Mouse (Mus musculus) embryonic facial prominence, embryonic 12.5 days (tissue): ENCODE measurements at regions not wholly inside any gene's neighbourhood (a gene's known extent, or its start where the extent isn't known, plus 50 kb on each side); places are given as distances from the start of the nearest gene placed in this dataset.

Source experiments
- ATAC-seq: fragments of 200-750 bp; cut with Nextera tagmentation; 2 replicates; pipeline ENCODE4 v1.8.0; 2017; ENCODE audit not compliant: insufficient number of reproducible peaks, insufficient read depth, low FRiP score, low TSS enrichment
- H3K27ac ChIP-seq: fragments of 300-500 bp; sonication (generic); 2 replicates; pipeline ENCODE4 v1.5.1; 2016; ENCODE audit warnings: mild to moderate bottlenecking
- H3K27me3 ChIP-seq: fragments of 300-500 bp; sonication (generic); 2 replicates; pipeline ENCODE4 v1.6.1; 2016; ENCODE audit warnings: mild to moderate bottlenecking, moderate library complexity
- H3K36me3 ChIP-seq: fragments of 300-500 bp; sonication (generic); 2 replicates; pipeline ENCODE4 v1.6.1; 2016; ENCODE audit warnings: mild to moderate bottlenecking
- H3K4me1 ChIP-seq: fragments of 300-500 bp; sonication (generic); 2 replicates; pipeline ENCODE4 v1.6.1; 2016
- H3K4me2 ChIP-seq: fragments of 300-500 bp; sonication (generic); replicated peaks from 2 replicates; pipeline ENCODE4 v1.6.1; 2016; ENCODE audit warnings: mild to moderate bottlenecking, moderate library complexity
- H3K4me3 ChIP-seq: fragments of 300-500 bp; sonication (generic); 2 replicates; pipeline ENCODE4 v1.5.1; 2016; ENCODE audit warnings: mild to moderate bottlenecking
- H3K9ac ChIP-seq: fragments of 300-500 bp; sonication (generic); 2 replicates; pipeline ENCODE4 v1.6.1; 2016; ENCODE audit warnings: mild to moderate bottlenecking, moderate library complexity
- H3K9me3 ChIP-seq: fragments of 300-500 bp; sonication (generic); 2 replicates; pipeline ENCODE4 v1.6.1; 2016; ENCODE audit warnings: mild to moderate bottlenecking, moderate library complexity
- WGBS: fragments of 180-500 bp; shearing (Covaris S2); methylation state at CpG from one replicate; pipeline ENCODE4 v1.1.7; 2016; 5-methylcytosine and 5-hydroxymethylcytosine counted together

- 73% methylated on average over 3 of the region's 3 CpGs for WGBS
- Histone ChIP-seq H3K9me3 (no peaks in the 10 kb centered on the region), H3K27ac (no peak overlapping the region)
Measured at GRCm38 (mm10) chr7:133521936-133522335, 80.0 kb downstream of the Tex36 start.

DNA sequence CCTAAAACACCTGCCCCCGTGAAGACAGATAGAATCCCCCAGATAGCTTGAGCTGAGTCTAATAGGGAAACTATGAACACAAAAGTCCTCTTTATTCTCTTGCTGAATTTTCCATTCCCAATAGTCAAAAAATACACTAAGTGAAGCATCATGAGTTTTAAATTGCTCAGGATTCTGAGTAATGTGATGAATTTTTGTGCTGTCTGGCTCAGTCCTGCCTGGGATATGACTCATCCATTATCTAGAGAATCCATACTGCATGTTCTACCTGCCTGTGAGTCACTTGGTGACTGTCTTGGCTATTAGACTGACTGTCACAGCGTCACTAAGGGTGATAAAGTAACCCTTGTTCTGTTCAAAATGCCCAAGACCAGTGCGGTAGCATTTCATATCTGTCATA, 83.0 kb downstream of the Tex36 start:
- Histone ChIP-seq H3K36me3 (no peaks in the 10 kb centered on the region), H3K9ac (no peak overlapping the region), H3K27ac (no peak overlapping the region), H3K9me3 (no peaks in the 10 kb centered on the region), H3K4me2 (no peak overlapping the region), H3K4me1 (no peaks in the 10 kb centered on the region), H3K27me3 (no peaks in the 10 kb centered on the region), H3K4me3 (no peak overlapping the region)
- ATAC-seq = no peak
- 86% methylated on average over 3 of the region's 3 CpGs for WGBS

More at GRCm38 (mm10) chr7:133521936-133522335, 80.0 kb downstream of the Tex36 start:
- H3K36me3 ChIP-seq = no peaks in the 10 kb centered on the region
- H3K4me2 ChIP-seq = no peak overlapping the region
- ATAC-seq = no peak
- no peak overlapping the region for H3K9ac ChIP-seq
- H3K27me3 ChIP-seq = no peaks in the 10 kb centered on the region
- H3K4me1 ChIP-seq = no peaks in the 10 kb centered on the region
- H3K4me3 ChIP-seq = no peak overlapping the region

- no peak for ATAC-seq
- Histone ChIP-seq H3K4me2 (no peak overlapping the region), H3K27me3 (no peaks in the 10 kb centered on the region), H3K9ac (no peak overlapping the region), H3K27ac (no peak overlapping the region), H3K9me3 (no peaks in the 10 kb centered on the region), H3K36me3 (no peaks in the 10 kb centered on the region), H3K4me1 (no peaks in the 10 kb centered on the region), H3K4me3 (no peak overlapping the region)
- 84% methylated on average over 5 of the region's 5 CpGs for WGBS
Measured at GRCm38 (mm10) chr7:133517576-133517975, 84.4 kb downstream of the Tex36 start.

DNA sequence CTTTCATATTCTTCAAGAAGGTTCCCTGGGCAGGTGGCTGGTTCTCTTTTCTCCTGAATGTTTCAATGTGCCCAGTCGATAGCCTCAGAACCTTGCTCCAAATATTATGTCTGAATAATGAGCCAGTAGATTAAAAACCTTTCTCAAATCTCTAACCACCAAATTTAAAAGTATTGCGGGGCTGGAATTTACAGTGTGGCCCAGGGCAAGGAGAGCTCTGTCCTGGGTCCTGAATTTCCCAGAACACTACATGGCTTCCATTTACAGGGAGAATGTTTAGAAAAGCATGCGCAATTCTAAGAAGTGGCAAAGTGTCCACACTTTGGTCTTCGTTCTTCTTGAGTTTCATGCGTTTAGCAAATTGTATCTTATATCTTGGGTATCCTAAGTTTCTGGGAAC, 91.0 kb downstream of the Tex36 start:
- Histone ChIP-seq H3K9ac (no peak overlapping the region), H3K9me3 (no peaks in the 10 kb centered on the region), H3K4me1 (peaks cover 6% of the 10 kb centered on the region), H3K27ac (0 out of 2 replicates have a peak overlapping the region, but pooled peaks have one; percentile 17), H3K4me2 (no peak overlapping the region), H3K4me3 (no peak overlapping the region), H3K36me3 (no peaks in the 10 kb centered on the region), H3K27me3 (no peaks in the 10 kb centered on the region)
- 51% methylated on average over 5 of the region's 5 CpGs for WGBS
- ATAC-seq = no peak

GRCm38 (mm10) chr7:133509486-133509885, 92.5 kb downstream of the Tex36 start:
- Histone ChIP-seq H3K36me3 (no peaks in the 10 kb centered on the region), H3K4me2 (no peak overlapping the region), H3K9ac (no peak overlapping the region), H3K27me3 (no peaks in the 10 kb centered on the region), H3K27ac (no peak overlapping the region), H3K4me1 (peaks cover 6% of the 10 kb centered on the region), H3K4me3 (no peak overlapping the region), H3K9me3 (no peaks in the 10 kb centered on the region)
- ATAC-seq = no peak
- 50% methylated on average over 4 of the region's 4 CpGs for WGBS

DNA sequence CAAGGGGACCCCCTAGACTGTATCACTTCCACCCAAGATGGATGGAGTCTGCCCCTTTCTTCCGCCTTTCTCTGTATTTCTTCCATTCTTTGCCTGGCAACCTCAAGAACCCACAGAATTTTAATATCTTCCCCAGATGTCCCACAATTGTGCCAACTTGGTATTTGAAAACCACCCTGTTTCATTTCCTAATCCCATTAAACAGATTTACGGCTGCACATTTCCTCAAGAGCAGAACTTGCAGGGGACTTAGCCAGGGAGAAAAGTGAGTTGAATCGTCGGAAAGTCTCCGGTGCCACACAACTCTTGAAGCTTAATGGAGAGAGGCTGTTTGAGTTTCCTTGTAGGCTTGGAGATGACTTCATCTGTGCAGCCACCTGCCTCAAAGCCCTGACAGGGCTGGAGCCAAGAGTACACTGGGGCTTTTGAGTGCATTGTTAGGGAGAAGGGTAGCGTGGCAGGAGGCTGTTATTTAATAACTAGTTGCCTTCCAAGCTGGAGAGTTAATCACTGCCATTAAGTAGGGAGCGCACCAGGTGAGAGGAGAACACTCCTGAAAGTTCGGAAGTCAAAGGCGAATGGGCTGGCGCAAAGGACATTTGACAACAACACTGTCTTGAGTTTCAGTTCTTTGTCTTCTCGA, 93.5 kb downstream of the Tex36 start:
- 75% methylated on average over 11 of the region's 11 CpGs for WGBS
- H3K4me3 ChIP-seq = no peak overlapping the region
- H3K9me3 ChIP-seq = no peaks in the 10 kb centered on the region

GRCm38 (mm10) chr7:133505628-133506027, 96.3 kb downstream of the Tex36 start:
- no peak overlapping the region for H3K27ac ChIP-seq
- no peaks in the 10 kb centered on the region for H3K36me3 ChIP-seq
- ATAC-seq = no peak
- H3K9ac ChIP-seq = no peak overlapping the region
- H3K4me3 ChIP-seq = no peak overlapping the region
- peaks cover 8% of the 10 kb centered on the region for H3K4me1 ChIP-seq
- no peak overlapping the region for H3K4me2 ChIP-seq
- 95% methylated on average over 2 of the region's 2 CpGs for WGBS
- 0 out of 2 replicates have a peak, but pooled peaks cover 7% of the 10 kb centered on the region for H3K27me3 ChIP-seq
- H3K9me3 ChIP-seq = no peaks in the 10 kb centered on the region

More for the DNA sequence above, 93.5 kb downstream of the Tex36 start:
- Histone ChIP-seq H3K27ac (no peak overlapping the region), H3K36me3 (no peaks in the 10 kb centered on the region), H3K27me3 (no peaks in the 10 kb centered on the region), H3K4me1 (peaks cover 6% of the 10 kb centered on the region), H3K4me2 (no peak overlapping the region), H3K9ac (no peak overlapping the region)
- ATAC-seq = no peak

- H3K27ac ChIP-seq = no peak overlapping the region
- H3K4me3 ChIP-seq = no peak overlapping the region
- H3K9me3 ChIP-seq = no peaks in the 10 kb centered on the region
- no peak overlapping the region for H3K9ac ChIP-seq
- H3K4me2 ChIP-seq = no peak overlapping the region
- no peak for ATAC-seq
- 0 out of 2 replicates have a peak, but pooled peaks cover 2% of the 10 kb centered on the region for H3K4me1 ChIP-seq
- H3K27me3 ChIP-seq = 0 out of 2 replicates have a peak, but pooled peaks cover 7% of the 10 kb centered on the region
- WGBS = 89% methylated on average over 5 of the region's 5 CpGs
- H3K36me3 ChIP-seq = no peaks in the 10 kb centered on the region
Measured at GRCm38 (mm10) chr7:133503946-133504345, 98.0 kb downstream of the Tex36 start.

DNA sequence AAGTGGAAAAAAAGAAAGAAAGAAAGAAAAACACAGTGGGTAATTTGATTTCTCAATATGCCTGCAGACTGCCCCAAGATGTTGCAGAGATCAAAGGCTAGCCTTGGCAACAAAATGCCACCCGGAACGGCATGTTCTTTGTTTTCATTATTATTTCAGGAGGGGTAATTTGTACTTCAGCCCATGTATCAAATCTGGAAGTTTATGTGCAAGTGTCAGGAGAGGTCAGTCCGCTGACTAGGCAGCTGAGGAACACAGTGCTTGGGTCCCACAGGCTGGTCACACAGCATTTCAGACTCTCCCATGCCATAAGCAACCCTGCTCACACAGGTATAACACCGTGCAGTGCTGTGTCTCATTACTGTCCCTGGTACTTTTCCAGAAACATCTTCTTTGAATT, 99.2 kb downstream of the Tex36 start:
- Histone ChIP-seq H3K9ac (no peak overlapping the region), H3K27me3 (0 out of 2 replicates have a peak, but pooled peaks cover 7% of the 10 kb centered on the region), H3K4me1 (0 out of 2 replicates have a peak, but pooled peaks cover 2% of the 10 kb centered on the region), H3K27ac (no peak overlapping the region), H3K4me3 (no peak overlapping the region), H3K4me2 (no peak overlapping the region), H3K36me3 (no peaks in the 10 kb centered on the region), H3K9me3 (no peaks in the 10 kb centered on the region)
- 49% methylated on average over 4 of the region's 4 CpGs for WGBS
- no peak for ATAC-seq

- Histone ChIP-seq H3K4me2 (no peak overlapping the region), H3K36me3 (no peaks in the 10 kb centered on the region), H3K9me3 (no peaks in the 10 kb centered on the region), H3K4me1 (peaks cover 37% of the 10 kb centered on the region; the same call in 1 of the 2 replicates), H3K27me3 (0 out of 2 replicates have a peak, but pooled peaks cover 7% of the 10 kb centered on the region), H3K27ac (no peak overlapping the region), H3K9ac (no peak overlapping the region), H3K4me3 (no peak overlapping the region)
- no peak for ATAC-seq
- 97% methylated on average over 3 of the region's 3 CpGs for WGBS
Measured at GRCm38 (mm10) chr7:133497551-133497950, 104.4 kb downstream of the Tex36 start.

DNA sequence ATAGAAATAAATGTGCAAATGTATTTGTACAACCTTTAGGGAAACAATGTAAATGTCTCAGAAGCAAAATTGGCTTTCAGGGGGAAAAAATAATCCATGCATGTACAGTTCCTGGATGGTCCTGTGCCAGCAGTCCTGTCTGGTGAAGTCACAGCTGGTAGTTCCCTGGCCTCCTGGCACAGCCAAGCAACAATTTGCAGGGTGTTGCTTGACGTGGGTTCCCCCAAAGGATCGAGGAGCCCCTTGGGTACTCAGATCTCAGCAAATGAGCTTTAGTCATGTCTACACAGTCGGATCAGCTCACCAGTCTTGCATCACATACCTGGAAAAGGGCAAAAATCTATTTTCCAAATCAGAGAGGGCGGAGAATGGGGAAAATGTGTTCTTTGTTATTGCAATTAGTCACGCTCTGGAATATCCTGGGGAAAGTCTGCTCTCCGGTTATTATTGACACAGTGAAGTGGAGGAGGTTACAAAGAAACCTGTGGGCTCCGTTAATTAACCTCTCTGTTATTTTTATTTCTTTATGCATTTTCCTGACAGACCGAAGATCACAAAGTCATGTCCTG, 106.9 kb downstream of the Tex36 start:
- peaks cover 43% of the 10 kb centered on the region for H3K4me1 ChIP-seq
- no peak overlapping the region for H3K9ac ChIP-seq
- H3K4me2 ChIP-seq = no peak overlapping the region
- no peaks in the 10 kb centered on the region for H3K9me3 ChIP-seq
- WGBS = 18% methylated on average over 8 of the region's 8 CpGs
- H3K27ac ChIP-seq = peak overlapping the region; percentile 82
- no peak overlapping the region for H3K4me3 ChIP-seq
- peak; percentile 49; the same call in 1 of the 2 replicates for ATAC-seq
- no peaks in the 10 kb centered on the region; the same call in 1 of the 2 replicates for H3K27me3 ChIP-seq
- H3K36me3 ChIP-seq = no peaks in the 10 kb centered on the region

- H3K9ac ChIP-seq = no peak overlapping the region
- no peaks in the 10 kb centered on the region for H3K36me3 ChIP-seq
- no peaks in the 10 kb centered on the region; the same call in 1 of the 2 replicates for H3K27me3 ChIP-seq
- peaks cover 43% of the 10 kb centered on the region for H3K4me1 ChIP-seq
- ATAC-seq = peak; percentile 74
- H3K4me2 ChIP-seq = no peak overlapping the region
- H3K27ac ChIP-seq = peak overlapping the region; percentile 82
- no peak overlapping the region for H3K4me3 ChIP-seq
- 40% methylated on average over 10 of the region's 10 CpGs for WGBS
- H3K9me3 ChIP-seq = no peaks in the 10 kb centered on the region
Measured at GRCm38 (mm10) chr7:133494256-133494981, 107.5 kb downstream of the Tex36 start.
